Mouse (Mus musculus) adrenal gland, postnatal 14 days (tissue): ENCODE data around the gene Ssr2. TPM values are rescaled to one million over a fixed set of nuclear protein-coding genes. Genes with fewer than 3 reads are reported as not detected.
A peak's percentile ranks its signal among the peaks of the same experiment; 100 is the strongest.

Experiments used
- DNase-seq: peaks from one replicate; pipeline ENCODE4 v3.0.0; 2021; ENCODE audit warnings: mixed read lengths
- total RNA-seq: library from RNA; stranded (reverse); gene quantifications from 2 replicates; pipeline ENCODE4 v1.2.3, GENCODE M21; 2021

The Ssr2 gene
- total RNA-seq, 1 experiment from 2014 or later = 222 TPM

DNA sequence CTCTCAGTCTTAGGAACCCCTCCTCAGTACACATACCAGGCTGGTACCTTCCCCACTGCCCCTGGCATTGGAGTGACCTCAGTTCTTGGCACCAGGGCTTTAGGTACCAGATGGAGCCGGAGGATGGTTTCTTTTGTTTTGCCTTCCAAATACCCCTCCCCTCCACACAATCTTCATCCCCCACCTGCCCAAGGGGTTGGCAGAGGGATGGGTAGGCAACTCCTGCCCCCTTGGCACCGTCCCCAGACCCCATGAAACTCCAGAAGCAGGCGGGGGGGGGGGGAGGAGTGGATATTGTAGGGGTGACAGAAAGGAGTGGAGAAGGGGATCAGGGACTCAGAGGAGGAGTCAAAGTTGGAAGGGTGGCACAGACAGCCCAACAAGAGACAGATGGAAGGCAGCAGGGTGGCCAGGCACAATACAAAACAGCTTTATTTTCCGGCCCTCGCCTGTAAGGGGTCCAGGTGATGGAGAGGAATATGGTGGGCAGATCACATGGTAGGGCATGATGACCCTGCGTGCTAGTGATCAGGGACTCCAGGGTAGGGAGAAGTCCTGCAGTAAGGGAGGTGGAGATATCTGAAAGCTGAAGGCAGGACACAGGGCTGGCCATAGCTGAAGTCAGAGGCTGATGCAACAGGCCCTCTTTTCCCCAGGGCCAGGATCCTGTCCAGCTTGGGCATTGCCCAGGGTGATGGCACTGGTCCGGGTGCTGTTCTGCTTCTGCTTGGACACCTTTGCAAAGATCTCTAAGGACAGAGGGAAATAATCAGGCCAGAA is 33.9 kb upstream of the Ssr2 start:
- DNase-seq = peak; percentile 61

- DNase-seq = no peak
These were observed 33.2 kb upstream of the Ssr2 start for GRCm38 (mm10) chr3:88542486-88542885.

GRCm38 (mm10) chr3:88543174-88543573 is 32.5 kb upstream of the Ssr2 start:
- DNase-seq = no peak

DNA sequence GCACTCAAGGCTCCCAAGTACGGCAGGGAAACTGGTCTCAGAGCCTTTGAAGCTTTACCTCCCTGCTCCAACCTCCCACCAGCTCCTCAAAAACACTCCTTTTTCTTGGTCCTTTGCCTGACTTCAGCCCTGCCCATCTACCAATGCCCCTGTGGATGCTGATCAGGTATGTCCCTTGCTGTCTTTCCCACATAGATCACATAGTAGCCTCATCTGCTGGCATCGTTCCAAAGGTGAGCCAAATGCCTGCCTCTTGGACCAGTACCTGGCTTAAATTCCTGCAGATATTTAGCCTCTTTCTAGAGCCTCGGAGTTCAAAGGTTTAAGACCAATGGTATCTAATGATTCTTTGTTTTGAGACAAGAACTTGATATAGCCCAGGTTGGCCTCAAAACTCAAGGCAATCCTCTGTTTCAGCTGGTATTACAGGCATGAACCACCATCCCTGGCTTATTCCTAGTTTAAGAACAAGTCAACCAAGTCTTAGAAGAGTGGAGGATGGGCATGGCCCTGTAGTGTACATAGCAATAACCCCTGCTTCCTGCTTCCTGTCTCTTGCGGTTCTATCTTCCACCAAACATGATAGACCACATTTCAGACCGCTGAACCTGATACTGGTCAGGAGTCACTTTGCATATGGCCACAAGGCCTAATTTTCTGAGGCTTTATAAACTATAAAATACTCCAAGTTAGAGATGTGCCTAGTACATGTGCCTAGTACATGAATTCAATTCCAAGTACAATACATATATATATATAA is 31.8 kb upstream of the Ssr2 start:
- DNase-seq = no peak

DNA sequence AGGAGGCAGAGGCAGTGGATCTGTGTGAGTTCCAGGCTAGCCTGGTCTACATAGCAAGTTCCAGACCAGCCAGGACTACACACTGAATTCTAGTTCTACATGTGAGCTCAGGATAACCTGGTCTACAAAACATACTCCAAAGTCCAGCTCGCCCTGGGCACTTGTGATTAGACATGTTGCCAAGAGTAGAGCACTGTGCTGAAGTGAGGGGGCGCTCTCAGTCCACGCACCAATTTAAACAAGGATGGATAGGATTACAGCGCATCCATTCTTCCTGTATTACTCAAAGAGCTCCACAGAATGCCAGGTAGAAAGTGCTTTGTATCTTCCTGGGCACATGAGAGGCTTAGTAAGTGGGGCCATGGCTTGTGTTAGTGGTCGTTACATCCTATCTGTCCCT is 31.2 kb upstream of the Ssr2 start:
- peak; percentile 63 for DNase-seq

GRCm38 (mm10) chr3:88544955-88545591 is 30.6 kb upstream of the Ssr2 start:
- no peak for DNase-seq

DNA sequence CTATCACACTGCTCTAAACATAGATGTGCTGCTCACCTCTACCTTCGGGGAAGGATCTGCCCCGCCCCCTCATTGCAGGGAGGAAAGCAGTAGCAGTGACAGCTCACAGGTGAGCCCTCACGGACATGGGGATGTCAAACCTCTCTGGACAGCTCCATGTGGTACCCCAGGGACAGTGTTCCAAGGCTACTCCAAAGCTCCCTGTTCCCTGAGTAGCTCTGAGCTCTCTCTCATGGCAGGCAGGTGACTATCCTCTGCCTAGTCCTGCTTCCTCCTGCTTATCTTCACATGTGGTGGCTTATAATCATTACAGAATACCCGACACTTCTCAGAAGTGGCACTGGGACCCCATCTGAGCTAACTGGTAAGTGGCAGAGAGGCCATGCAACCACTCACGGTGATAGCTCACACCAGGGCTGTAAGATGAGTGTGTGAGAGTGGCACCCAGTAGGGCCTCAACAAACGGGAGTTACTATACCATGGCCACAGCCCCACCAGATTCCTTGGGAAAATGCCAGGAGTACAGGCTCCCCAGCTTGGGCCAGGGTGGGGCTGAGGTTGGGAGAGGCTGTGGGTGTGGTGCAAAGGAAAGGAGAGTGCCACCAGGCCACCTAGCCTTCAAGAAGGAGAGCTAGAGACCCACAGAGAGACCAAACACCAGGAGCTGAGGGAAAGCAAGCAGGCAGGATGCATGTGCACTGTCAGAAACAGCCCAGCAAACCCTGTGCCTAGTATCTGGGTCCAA is 28.8 kb upstream of the Ssr2 start:
- no peak for DNase-seq

DNA sequence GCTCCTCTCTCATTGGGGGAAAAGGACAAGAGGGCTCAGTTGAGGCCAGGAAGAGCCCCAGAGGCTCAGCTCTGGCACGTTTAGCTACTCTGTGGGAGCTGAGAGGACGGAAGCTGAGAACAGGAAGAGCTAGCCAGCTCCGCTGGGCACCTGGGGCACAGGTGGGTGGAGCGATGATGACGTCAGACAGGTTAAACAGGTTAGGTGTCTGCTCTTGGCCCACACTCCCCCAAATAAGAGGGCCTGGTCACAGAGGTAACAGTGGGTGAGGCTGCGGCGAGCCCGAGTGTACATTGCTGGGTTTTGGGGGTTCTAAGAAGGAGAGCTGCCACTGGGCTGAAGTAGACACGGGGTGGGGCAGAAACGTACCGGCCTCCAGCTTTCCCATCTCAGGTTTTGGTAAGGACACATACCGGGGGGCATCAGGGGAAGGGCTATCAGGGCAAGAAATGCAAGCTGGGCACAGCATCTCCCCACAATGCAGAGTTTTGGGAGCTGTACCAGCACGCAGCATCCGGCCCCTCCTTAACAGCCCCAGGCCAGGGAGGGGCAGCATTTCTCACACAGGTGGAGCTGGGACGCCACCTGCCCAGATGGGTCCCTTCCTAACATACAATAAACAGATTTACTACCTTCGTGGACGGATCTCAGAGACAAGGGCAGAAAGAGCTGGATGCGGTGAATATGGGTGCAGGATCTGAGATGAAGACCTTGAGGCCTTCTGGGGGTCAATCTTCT is 27.3 kb upstream of the Ssr2 start, which contains the start of gene Rab25:
Gene Rab25 (minus strand): TSS at position 121 of the 738 bp plus-strand sequence.
- DNase-seq = no peak

GRCm38 (mm10) chr3:88551586-88551985 is 24.1 kb upstream of the Ssr2 start:
- no peak for DNase-seq

- no peak for DNase-seq
These were observed 23.5 kb upstream of the Ssr2 start for GRCm38 (mm10) chr3:88552082-88552645.

DNA sequence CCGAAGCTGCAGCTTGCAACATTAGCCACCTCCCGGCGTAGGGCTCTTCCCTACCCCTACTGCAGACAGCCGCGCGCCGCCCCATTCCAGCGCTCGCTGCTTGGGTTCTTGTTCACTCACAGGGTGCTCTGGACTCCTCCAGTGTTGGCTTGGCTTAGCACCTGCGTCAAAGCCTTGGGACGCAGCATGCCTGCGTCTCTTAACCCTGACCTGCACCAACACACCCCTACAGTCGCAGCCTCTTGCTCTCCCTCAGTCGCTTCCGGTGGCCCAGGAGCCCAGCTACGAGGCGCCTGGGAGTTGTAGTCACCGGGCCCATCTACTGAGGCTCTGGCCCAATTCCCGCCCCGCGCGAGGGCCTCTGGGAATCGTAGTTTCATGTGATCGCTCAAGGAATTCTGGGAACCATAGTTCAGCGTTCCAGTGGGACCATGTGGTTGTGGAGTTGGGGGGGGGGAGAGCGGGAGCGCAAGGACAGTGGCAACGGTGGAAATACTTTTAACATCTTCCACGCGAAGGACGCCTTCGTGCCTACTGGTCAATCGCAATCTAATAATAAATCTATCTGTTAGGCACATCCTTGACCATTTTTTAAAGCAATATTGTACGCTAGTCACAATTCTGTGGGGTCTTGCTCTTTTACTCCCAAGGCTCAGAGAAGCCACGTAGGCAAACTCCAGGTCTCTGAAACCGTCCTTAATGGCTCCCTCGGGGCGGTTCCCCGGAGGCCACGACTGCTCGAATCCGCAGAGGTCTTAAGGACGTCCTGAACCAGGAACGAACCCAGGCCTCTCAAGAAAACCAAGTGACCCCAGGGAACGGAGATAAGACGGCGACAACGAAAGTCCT is 22.8 kb upstream of the Ssr2 start, which contains the start of gene Lamtor2:
Gene Lamtor2 (minus strand): TSS at position 399 of the 849 bp plus-strand sequence.
- peak; percentile 99 for DNase-seq

- DNase-seq = peak; percentile 96
These were observed 22.2 kb upstream of the Ssr2 start, which contains the start of gene Ubqln4 for GRCm38 (mm10) chr3:88553525-88553879. Ubqln4 (plus strand) TSS chr3:88553758.

DNA sequence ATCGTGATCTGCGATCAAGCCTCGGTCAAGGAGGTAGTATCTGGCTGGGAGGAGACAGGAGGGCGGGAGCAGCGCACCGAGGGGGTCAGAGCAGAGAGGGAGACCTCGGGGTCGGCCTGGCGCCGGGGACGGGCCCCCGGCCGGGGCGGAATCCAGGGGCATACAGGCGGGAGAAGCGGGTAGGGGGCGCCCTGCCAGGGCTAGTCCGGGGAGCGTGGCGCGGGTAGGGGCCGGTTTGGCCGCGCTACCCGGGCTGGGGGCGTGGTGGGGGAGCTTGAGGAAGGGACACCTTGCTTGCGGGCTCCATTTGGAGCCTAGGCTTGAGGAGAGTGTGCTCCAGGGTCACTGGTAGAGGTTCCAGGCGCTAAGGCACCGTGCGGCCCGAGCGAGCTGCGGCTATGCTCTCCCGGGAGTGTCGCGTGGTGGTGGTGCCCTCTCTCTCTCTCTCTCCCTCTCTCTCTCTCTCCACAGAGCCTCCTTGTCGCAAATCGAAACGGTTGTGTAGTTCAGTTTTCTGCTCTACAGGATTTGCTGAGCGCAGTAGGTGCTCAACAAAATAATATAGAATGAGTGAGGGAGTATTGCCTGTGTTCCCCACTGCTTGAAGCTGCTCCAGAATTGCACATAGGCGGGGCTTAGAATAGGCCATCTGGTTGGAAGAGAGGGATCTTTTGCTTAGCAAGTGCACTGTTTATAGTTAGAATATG is 21.6 kb upstream of the Ssr2 start:
- DNase-seq = no peak

- DNase-seq = no peak
These were observed 20.5 kb upstream of the Ssr2 start for GRCm38 (mm10) chr3:88555069-88555605.

DNA sequence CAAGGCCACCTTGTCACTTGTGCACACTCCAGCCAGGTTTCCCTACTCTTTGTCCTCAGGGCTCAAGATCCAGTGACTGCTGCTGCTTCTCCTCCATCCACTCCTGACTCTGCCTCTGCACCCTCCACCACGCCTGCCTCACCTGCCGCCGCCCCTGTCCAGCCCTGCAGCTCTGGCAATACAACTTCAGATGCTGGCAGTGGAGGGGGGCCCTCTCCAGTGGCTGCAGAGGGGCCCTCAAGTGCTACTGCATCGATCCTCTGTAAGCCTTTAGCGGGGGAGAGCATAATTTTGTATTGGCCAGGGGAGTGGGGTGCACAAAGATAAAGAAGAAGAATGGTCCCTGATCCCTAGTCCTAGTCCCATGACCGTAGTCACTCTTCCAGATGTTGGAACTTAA is 19.9 kb upstream of the Ssr2 start:
- DNase-seq = no peak

DNA sequence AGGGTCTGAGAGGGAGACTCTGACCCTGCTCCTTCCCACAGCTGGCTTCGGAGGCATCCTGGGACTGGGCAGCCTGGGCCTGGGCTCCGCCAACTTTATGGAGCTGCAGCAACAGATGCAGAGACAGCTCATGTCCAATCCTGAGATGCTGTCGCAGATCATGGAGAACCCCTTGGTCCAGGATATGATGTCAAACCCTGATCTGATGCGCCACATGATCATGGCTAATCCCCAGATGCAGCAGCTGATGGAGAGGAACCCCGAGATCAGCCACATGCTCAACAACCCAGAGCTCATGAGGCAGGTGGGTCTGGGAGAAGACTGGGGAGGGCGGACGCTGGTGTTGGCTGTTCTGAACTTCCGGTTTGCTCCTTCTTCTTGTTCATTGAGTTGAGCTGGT is 19.1 kb upstream of the Ssr2 start:
- DNase-seq = no peak

GRCm38 (mm10) chr3:88559596-88559995 is 16.1 kb upstream of the Ssr2 start:
- no peak for DNase-seq

- no peak for DNase-seq
These were observed 13.7 kb upstream of the Ssr2 start for GRCm38 (mm10) chr3:88561989-88562388.

- no peak for DNase-seq
These were observed 12.2 kb upstream of the Ssr2 start for GRCm38 (mm10) chr3:88563442-88563841.
